Mouse (Mus musculus) liver, embryonic 14.5 days (tissue): Measurements from ENCODE around the gene Nedd4. TPM values are rescaled to one million over a fixed set of nuclear protein-coding genes. Genes with fewer than 3 reads are reported as not detected.

Experiments used
- ATAC-seq: fragments of 200-750 bp; cut with Nextera tagmentation; 2 replicates; pipeline ENCODE4 v1.8.0; 2017; ENCODE audit warnings: moderate number of reproducible peaks, mild to moderate bottlenecking, moderate library complexity; ENCODE audit not compliant: insufficient read depth
- DNase-seq, 3 experiments: peaks; one replicate each; pipeline ENCODE4 v3.0.0-alpha.2; 2012 to 2013; ENCODE audit warnings: low read depth in 3 of 3, low spot score in 3 of 3
- H3K27ac ChIP-seq: fragments of 300-500 bp; sonication (generic); 2 replicates; pipeline ENCODE4 v1.5.1; 2014; ENCODE audit warnings: moderate library complexity, mild to moderate bottlenecking, control low read depth, inconsistent platforms
- H3K27me3 ChIP-seq: fragments of 300-500 bp; sonication (generic); 2 replicates; pipeline ENCODE4 v1.6.1; 2014; ENCODE audit warnings: mild to moderate bottlenecking, low read length, moderate library complexity; ENCODE audit not compliant: control insufficient read depth, insufficient read depth
- H3K36me3 ChIP-seq: fragments of 300-500 bp; sonication (generic); replicated peaks from 2 replicates; pipeline ENCODE4 v1.6.1; 2014; ENCODE audit warnings: low read depth; ENCODE audit not compliant: control insufficient read depth, insufficient read depth
- H3K4me1 ChIP-seq, 2 experiments: fragments of 200-500 bp in 1 of 2; fragments of 300-500 bp in 1 of 2; sonication (generic) in 1 of 2; replicated peaks; 2 replicates each; pipeline ENCODE4 v1.6.1; 2012 to 2014; ENCODE audit warnings: antibody characterized with exemption in 1 of 2, inconsistent platforms in 1 of 2, low read length in 1 of 2; ENCODE audit not compliant: control insufficient read depth in 2 of 2, insufficient read depth in 2 of 2
- H3K4me2 ChIP-seq: fragments of 300-500 bp; sonication (generic); 2 replicates; pipeline ENCODE4 v1.6.1; 2014; ENCODE audit warnings: low read depth, mild to moderate bottlenecking, control low read depth, moderate library complexity
- H3K4me3 ChIP-seq, 2 experiments: fragments of 200-500 bp in 1 of 2; fragments of 300-500 bp in 1 of 2; sonication (generic) in 1 of 2; 2 replicates each; pipeline ENCODE4 v1.5.1; 2012 to 2014; ENCODE audit warnings: low read depth in 2 of 2, low read length in 2 of 2, mild to moderate bottlenecking in 2 of 2, control low read depth in 1 of 2, inconsistent platforms in 1 of 2, moderate library complexity in 1 of 2; ENCODE audit not compliant: insufficient read depth in 1 of 2
- H3K9ac ChIP-seq: fragments of 300-500 bp; sonication (generic); replicated peaks from 2 replicates; pipeline ENCODE4 v1.6.1; 2014; ENCODE audit warnings: mild to moderate bottlenecking, control low read depth, moderate library complexity
- H3K9me3 ChIP-seq: fragments of 300-500 bp; sonication (generic); 2 replicates; pipeline ENCODE4 v1.6.1; 2016; ENCODE audit warnings: low read length, mixed read lengths; ENCODE audit not compliant: control insufficient read depth
- CTCF ChIP-seq: IDR thresholded peaks from 2 replicates; pipeline ENCODE4 v1.5.1; 2016; ENCODE audit warnings: antibody characterized with exemption, low read depth, control low read depth
- EP300 ChIP-seq: IDR thresholded peaks from 2 replicates; pipeline ENCODE4 v1.6.1; 2016; ENCODE audit warnings: antibody characterized with exemption, low read depth
- WGBS: fragments of 180-500 bp; shearing (Covaris S2); extraction: QIAGEN DNeasy Blood & Tissue Kit; methylation state at CpG from one replicate; pipeline ENCODE4 v1.1.7; 2014; ENCODE audit not compliant: insufficient replicate concordance; 5-methylcytosine and 5-hydroxymethylcytosine counted together
- polyA plus RNA-seq, 2 experiments: library from polyadenylated mRNA; depleted of rRNA in 1 of 2; stranded (reverse) in 1 of 2; unstranded in 1 of 2; fragments of >200 nt; fragmentation: Nextera tagmentation in 1 of 2; extraction: Ambion mirVana in 1 of 2; gene quantifications; 2 replicates each; pipeline versions ENCODE4 v1.2.1 to v1.2.3; 2012 to 2014

The Nedd4 gene
- polyA plus RNA-seq, 2 experiments = 86.9 to 87.8 TPM

DNA sequence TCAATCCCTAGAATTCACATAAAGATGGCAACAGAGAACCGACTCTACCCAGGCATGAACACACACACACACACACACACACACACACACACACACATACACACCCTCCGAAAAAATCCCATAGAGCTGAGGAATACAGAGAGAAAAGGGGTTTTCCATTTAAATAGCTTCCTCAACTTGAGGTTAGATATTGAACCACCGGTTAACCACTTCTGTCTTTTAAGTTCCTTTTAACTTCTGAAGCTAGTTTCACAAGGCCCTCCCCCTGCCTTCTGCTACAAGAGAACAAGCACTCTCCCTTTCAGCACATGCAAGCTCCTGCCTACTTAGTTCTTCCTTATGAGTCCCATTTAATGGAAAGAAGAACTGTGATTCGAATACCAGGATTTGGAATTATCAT is 2.0 kb upstream of the Nedd4 start:
- ATAC-seq (no peak), DNase-seq (peak in 1 of 3 experiments; percentile 35)

DNA sequence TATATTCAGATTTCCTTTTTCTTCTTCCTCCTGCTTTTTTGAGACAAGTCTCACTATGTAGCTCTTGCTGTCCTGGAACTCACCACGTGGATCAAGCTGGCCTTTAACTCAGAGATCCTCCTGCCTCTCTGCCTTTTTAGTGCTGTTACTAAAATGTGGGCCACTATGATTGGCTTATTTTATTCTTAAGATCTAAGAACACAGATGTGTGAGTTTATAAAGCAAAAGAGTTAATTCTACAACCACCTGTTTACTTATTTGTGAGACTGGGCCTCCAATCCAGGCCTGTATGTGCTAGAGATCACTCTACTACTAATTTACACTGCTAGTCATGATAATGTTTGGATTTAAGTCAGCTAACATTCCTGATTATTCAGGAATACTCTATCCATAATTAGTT is 1.2 kb upstream of the Nedd4 start:
- Histone ChIP-seq H3K4me1 (peaks cover 31 to 33% of the 10 kb centered on the region in 2 experiments), H3K36me3 (peaks cover 11% of the 10 kb centered on the region), H3K4me2 (peak overlapping the region; percentile 94), H3K27ac (peak overlapping the region; percentile 51), H3K9me3 (no peaks in the 10 kb centered on the region), H3K9ac (no peak overlapping the region), H3K4me3 (peak overlapping the region in 1 of 2 experiments; percentile 10; a peak in 1 of 4 replicates), H3K27me3 (no peaks in the 10 kb centered on the region)
- ATAC-seq (no peak), DNase-seq (no peak)
- TF ChIP-seq EP300 (no peak), CTCF (no peak)
- WGBS = 34% methylated on average over 1 of the region's 1 CpGs

More for the DNA sequence above, 2.0 kb upstream of the Nedd4 start:
- TF ChIP-seq CTCF (no peak), EP300 (no peak)
- H3K4me2 ChIP-seq = no peak overlapping the region
- WGBS = 28% methylated on average over 4 of the region's 4 CpGs
- no peaks in the 10 kb centered on the region for H3K9me3 ChIP-seq
- no peaks in the 10 kb centered on the region for H3K27me3 ChIP-seq
- H3K27ac ChIP-seq = no peak overlapping the region
- H3K9ac ChIP-seq = no peak overlapping the region
- H3K4me3 ChIP-seq = no peak overlapping the region
- peaks cover 24 to 31% of the 10 kb centered on the region in 2 experiments for H3K4me1 ChIP-seq
- H3K36me3 ChIP-seq = peaks cover 11% of the 10 kb centered on the region

DNA sequence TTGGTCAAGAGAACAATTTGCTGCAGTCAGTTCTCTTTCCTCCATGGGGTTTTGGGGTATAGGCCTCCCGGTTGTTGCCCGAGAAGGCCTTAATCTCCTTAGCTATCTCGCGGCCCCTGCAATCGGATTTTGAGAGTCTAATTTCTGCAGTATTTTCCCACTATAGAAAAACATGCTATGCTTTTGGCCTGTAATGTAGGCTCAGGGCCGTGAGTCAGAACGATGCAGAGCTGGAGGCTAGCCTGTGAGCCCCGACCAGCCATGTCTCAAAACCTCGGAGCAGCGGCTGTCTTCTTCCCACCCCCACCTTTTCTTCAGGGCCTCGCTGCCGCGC is 618 bp upstream of the Nedd4 start:
- Histone ChIP-seq H3K4me2 (peak overlapping the region; percentile 94), H3K27me3 (no peaks in the 10 kb centered on the region), H3K9ac (peak overlapping the region; percentile 89), H3K36me3 (peaks cover 11% of the 10 kb centered on the region), H3K9me3 (no peaks in the 10 kb centered on the region), H3K27ac (peak overlapping the region; percentile 91), H3K4me1 (peaks cover 29 to 31% of the 10 kb centered on the region in 2 experiments), H3K4me3 (peak overlapping the region; percentile 65 to 75)
- TF ChIP-seq EP300 (no peak), CTCF (no peak)
- 0% methylated on average over 13 of the region's 13 CpGs for WGBS
- ATAC-seq = no peak
- peak in 1 of 3 experiments; percentile 22 for DNase-seq

DNA sequence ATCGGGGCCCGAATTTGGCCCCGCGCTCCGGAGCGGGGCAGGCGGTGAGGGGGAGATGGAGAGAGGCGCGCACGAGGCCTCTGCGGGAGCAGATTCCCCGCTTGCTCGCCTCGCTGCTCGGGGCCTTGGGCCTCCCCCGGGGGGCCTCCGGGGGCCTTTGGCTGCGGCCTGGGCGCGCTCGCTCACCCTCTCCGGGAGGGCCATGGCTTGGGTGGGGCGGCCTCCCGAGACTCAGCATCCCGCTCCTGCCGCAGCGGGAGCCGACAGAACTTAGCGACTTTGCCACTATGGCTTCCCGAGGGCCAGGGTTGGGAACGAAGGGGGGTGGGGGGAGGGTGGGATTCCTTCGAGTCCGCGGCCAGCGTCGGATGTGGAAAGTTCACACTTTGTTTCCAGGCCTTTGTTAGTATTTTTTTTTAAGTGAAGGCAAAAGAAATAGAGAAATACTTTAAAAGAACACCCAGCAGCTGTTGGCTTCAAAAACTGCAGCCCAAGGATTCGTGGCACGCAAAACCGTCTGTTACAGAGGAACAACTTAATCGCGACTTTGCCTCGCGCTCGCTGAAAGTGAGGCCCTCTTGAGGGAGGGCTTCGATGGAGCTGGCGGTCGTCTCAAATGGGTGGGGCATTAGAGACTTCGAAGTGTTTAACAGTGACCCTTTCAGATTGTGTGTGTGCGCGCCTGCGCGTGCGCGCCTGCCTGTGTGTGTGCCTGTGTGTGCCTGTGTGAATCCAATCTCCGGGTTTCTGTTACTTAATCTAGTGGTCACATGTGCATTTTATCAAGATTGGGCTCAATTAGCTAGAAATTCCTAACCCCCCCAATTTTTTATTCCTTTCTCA is 766 bp downstream of the Nedd4 start:
- Histone ChIP-seq H3K27me3 (no peaks in the 10 kb centered on the region), H3K9ac (peak overlapping the region; percentile 89), H3K9me3 (no peaks in the 10 kb centered on the region), H3K4me2 (peak overlapping the region; percentile 94), H3K27ac (peak overlapping the region; percentile 91), H3K4me3 (peak overlapping the region; percentile 75 to 76), H3K36me3 (peaks cover 24% of the 10 kb centered on the region), H3K4me1 (peaks cover 25 to 26% of the 10 kb centered on the region in 2 experiments)
- WGBS = under 1% methylated on average over 55 of the region's 55 CpGs
- ATAC-seq (peak; percentile 64), DNase-seq (peak; percentile 65 to 70 (median 65))
- no peak for TF ChIP-seq EP300
- no peak for TF ChIP-seq CTCF

DNA sequence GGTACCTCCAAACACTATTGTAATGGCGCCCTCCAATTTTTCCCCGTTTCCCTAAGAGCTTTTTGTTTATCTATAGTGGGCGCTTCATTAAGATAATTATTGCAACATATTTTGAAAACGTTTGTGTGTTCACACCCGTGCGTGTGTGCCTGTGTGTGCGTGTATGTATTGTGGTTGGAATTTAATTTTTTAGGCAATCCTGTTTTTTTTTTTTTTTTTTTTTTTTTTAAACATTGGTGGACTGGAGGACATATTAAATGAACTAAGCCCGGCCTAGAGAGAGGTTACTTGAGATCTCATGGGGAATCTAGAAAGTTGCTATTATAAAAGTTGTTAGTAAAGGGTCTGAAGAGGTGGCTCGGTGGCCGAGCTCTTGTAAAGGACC is 1.4 kb downstream of the Nedd4 start:
- DNase-seq = no peak
- peak overlapping the region; percentile 89 for H3K9ac ChIP-seq
- peaks cover 25 to 26% of the 10 kb centered on the region in 2 experiments for H3K4me1 ChIP-seq
- peak overlapping the region; percentile 94 for H3K4me2 ChIP-seq
- peak overlapping the region; percentile 75 to 76 for H3K4me3 ChIP-seq
- TF ChIP-seq EP300 (no peak), CTCF (no peak)
- ATAC-seq = no peak
- WGBS = 13% methylated on average over 10 of the region's 10 CpGs
- H3K36me3 ChIP-seq = peaks cover 24% of the 10 kb centered on the region
- H3K27ac ChIP-seq = peak overlapping the region; percentile 91
- no peaks in the 10 kb centered on the region for H3K9me3 ChIP-seq
- H3K27me3 ChIP-seq = no peaks in the 10 kb centered on the region
